Mouse (Mus musculus): ENCODE data around the gene Gm47841.

The Gm47841 gene

GRCm38 (mm10) chr15:101048338-101048896 is 1.2 kb upstream of the Gm47841 start:
- in situ Hi-C loops (cut with MboI; ENCODE audit: unreplicated experiment in 2 of 2): no loop called here

GRCm38 (mm10) chr15:101046527-101047193 is 537 bp downstream of the Gm47841 start:
- in situ Hi-C loops (cut with MboI; ENCODE audit: unreplicated experiment in 2 of 2): no loop called here

GRCm38 (mm10) chr15:101046039-101046526 is 1.1 kb downstream of the Gm47841 start:
- in situ Hi-C loops (cut with MboI; ENCODE audit: unreplicated experiment in 2 of 2): no loop called here

- in situ Hi-C loops (cut with MboI; ENCODE audit: unreplicated experiment in 2 of 2): loop anchor here (5.0 kb wide), 1 partner anchor 282 kb away; the partner anchor contains the start of gene Slc4a8 (in 2 of the 2)
These were observed 2.7 kb downstream of the Gm47841 start for GRCm38 (mm10) chr15:101044531-101044930.

- in situ Hi-C loops (cut with MboI; ENCODE audit: unreplicated experiment in 2 of 2): loop anchor here (5.0 kb wide), 1 partner anchor 280 kb away; the partner anchor contains the start of gene Slc4a8 (in 2 of the 2)
These were observed 4.6 kb downstream of the Gm47841 start for GRCm38 (mm10) chr15:101042613-101043012.

- in situ Hi-C loops (cut with MboI; ENCODE audit: unreplicated experiment in 2 of 2): loop anchor here (5.0 kb wide), 1 partner anchor 280 kb away; the partner anchor contains the start of gene Slc4a8 (in 2 of the 2)
These were observed 5.2 kb downstream of the Gm47841 start for GRCm38 (mm10) chr15:101041966-101042365.

GRCm38 (mm10) chr15:101039651-101040050 is 7.5 kb downstream of the Gm47841 start:
- in situ Hi-C loops (cut with MboI; ENCODE audit: unreplicated experiment in 2 of 2): loop anchor here (5.0 kb wide), 1 partner anchor 277 kb away; the partner anchor contains the start of gene Slc4a8 (in 2 of the 2)

- in situ Hi-C loops (cut with MboI; ENCODE audit: unreplicated experiment in 2 of 2): no loop called here
These were observed 18.2 kb downstream of the Gm47841 start for GRCm38 (mm10) chr15:101028960-101029359.

GRCm38 (mm10) chr15:101011352-101011751 is 35.8 kb downstream of the Gm47841 start:
- in situ Hi-C loops (cut with MboI; ENCODE audit: unreplicated experiment in 2 of 2): no loop called here

- in situ Hi-C loops (cut with MboI; ENCODE audit: unreplicated experiment in 2 of 2): no loop called here
These were observed 38.7 kb downstream of the Gm47841 start for GRCm38 (mm10) chr15:101008386-101009010.

- in situ Hi-C loops (cut with MboI; ENCODE audit: unreplicated experiment in 2 of 2): no loop called here
These were observed 40.0 kb downstream of the Gm47841 start for GRCm38 (mm10) chr15:101007236-101007635.

GRCm38 (mm10) chr15:101006251-101007040 is 40.8 kb downstream of the Gm47841 start:
- in situ Hi-C loops (cut with MboI; ENCODE audit: unreplicated experiment in 2 of 2): no loop called here

- in situ Hi-C loops (cut with MboI; ENCODE audit: unreplicated experiment in 2 of 2): no loop called here
These were observed 41.5 kb downstream of the Gm47841 start for GRCm38 (mm10) chr15:101005717-101006116.

GRCm38 (mm10) chr15:101004538-101004937 is 42.7 kb downstream of the Gm47841 start:
- in situ Hi-C loops (cut with MboI; ENCODE audit: unreplicated experiment in 2 of 2): no loop called here

GRCm38 (mm10) chr15:101002466-101002865 is 44.7 kb downstream of the Gm47841 start:
- in situ Hi-C loops (cut with MboI; ENCODE audit: unreplicated experiment in 2 of 2): no loop called here

- in situ Hi-C loops (cut with MboI; ENCODE audit: unreplicated experiment in 2 of 2): no loop called here
These were observed 45.5 kb downstream of the Gm47841 start for GRCm38 (mm10) chr15:101001685-101002084.

GRCm38 (mm10) chr15:100997090-100997489 is 50.1 kb downstream of the Gm47841 start:
- in situ Hi-C loops (cut with MboI; ENCODE audit: unreplicated experiment in 2 of 2): loop anchor here (5.0 to 25.0 kb wide), 2 partner anchors 235 to 460 kb away; partner anchors contain the start of gene Slc4a8 (in 1 of the 2)
